Mouse (Mus musculus): ENCODE results near the gene Rptor.

Rptor gene

GRCm38 (mm10) chr11:119783653-119784052 is 180.9 kb downstream of the Rptor start:
- no peak for DNase-seq (ENCODE audit: low read depth, low spot score)

- DNase-seq (ENCODE audit: low read depth, low spot score), result no peak
Measured at GRCm38 (mm10) chr11:119784672-119785341, 182.1 kb downstream of the Rptor start.

- no peak for DNase-seq (ENCODE audit: low read depth, low spot score)
Measured at GRCm38 (mm10) chr11:119785661-119786384, 183.1 kb downstream of the Rptor start.

- DNase-seq (ENCODE audit: low read depth, low spot score), result no peak
Measured at GRCm38 (mm10) chr11:119786385-119786880, 183.7 kb downstream of the Rptor start.

- DNase-seq (ENCODE audit: low read depth, low spot score), result no peak
Measured at GRCm38 (mm10) chr11:119788488-119788887, 185.8 kb downstream of the Rptor start.

- DNase-seq (ENCODE audit: low read depth, low spot score), result no peak
Measured at GRCm38 (mm10) chr11:119788919-119789713, 186.4 kb downstream of the Rptor start.

GRCm38 (mm10) chr11:119791923-119792564 is 189.3 kb downstream of the Rptor start:
- DNase-seq (ENCODE audit: low read depth, low spot score), result no peak

GRCm38 (mm10) chr11:119793378-119793777 is 190.7 kb downstream of the Rptor start:
- no peak for DNase-seq (ENCODE audit: low read depth, low spot score)

- DNase-seq (ENCODE audit: low read depth, low spot score), result no peak
Measured at GRCm38 (mm10) chr11:119794020-119794419, 191.3 kb downstream of the Rptor start.

- DNase-seq (ENCODE audit: low read depth, low spot score), result no peak
Measured at GRCm38 (mm10) chr11:119794671-119795070, 192.0 kb downstream of the Rptor start.

- DNase-seq (ENCODE audit: low read depth, low spot score), result no peak
Measured at GRCm38 (mm10) chr11:119796406-119796805, 193.7 kb downstream of the Rptor start.

GRCm38 (mm10) chr11:119796846-119797245 is 194.1 kb downstream of the Rptor start:
- no peak for DNase-seq (ENCODE audit: low read depth, low spot score)

- no peak for DNase-seq (ENCODE audit: low read depth, low spot score)
Measured at GRCm38 (mm10) chr11:119799536-119799935, 196.8 kb downstream of the Rptor start.

GRCm38 (mm10) chr11:119801855-119802254 is 199.2 kb downstream of the Rptor start:
- DNase-seq (ENCODE audit: low read depth, low spot score), result no peak

- DNase-seq (ENCODE audit: low read depth, low spot score), result no peak
Measured at GRCm38 (mm10) chr11:119802947-119803346, 200.2 kb downstream of the Rptor start.

GRCm38 (mm10) chr11:119804392-119804791 is 201.7 kb downstream of the Rptor start:
- no peak for DNase-seq (ENCODE audit: low read depth, low spot score)

GRCm38 (mm10) chr11:119805112-119805750 is 202.5 kb downstream of the Rptor start:
- no peak for DNase-seq (ENCODE audit: low read depth, low spot score)

- no peak for DNase-seq (ENCODE audit: low read depth, low spot score)
Measured at GRCm38 (mm10) chr11:119806539-119806938, 203.8 kb downstream of the Rptor start.

GRCm38 (mm10) chr11:119807431-119808031 is 204.8 kb downstream of the Rptor start:
- DNase-seq (ENCODE audit: low read depth, low spot score), result no peak

GRCm38 (mm10) chr11:119808647-119809280 is 206.1 kb downstream of the Rptor start:
- DNase-seq (ENCODE audit: low read depth, low spot score), result no peak
